Mouse (Mus musculus) bone marrow, adult 2 months (tissue): Measurements from ENCODE around the gene Magi2. TPM values are rescaled to one million over a fixed set of nuclear protein-coding genes. Genes with fewer than 3 reads are reported as not detected.

Source experiments
- H3K27ac ChIP-seq: fragments of 200-500 bp; 2 replicates; pipeline ENCODE4 v1.5.1; 2012; ENCODE audit warnings: low read depth, mild to moderate bottlenecking, control low read depth, inconsistent platforms, low read length; ENCODE audit not compliant: control insufficient read depth, poor library complexity, insufficient read depth
- H3K4me1 ChIP-seq: fragments of 200-500 bp; 2 replicates; pipeline ENCODE4 v1.6.1; 2011; ENCODE audit warnings: low read length; ENCODE audit not compliant: control insufficient read depth, insufficient read depth
- H3K4me3 ChIP-seq: fragments of 200-500 bp; replicated peaks from 2 replicates; pipeline ENCODE3; 2011; ENCODE audit warnings: mild to moderate bottlenecking, low read depth, low read length, control low read depth; ENCODE audit not compliant: control insufficient read depth
- CTCF ChIP-seq: fragments of 200-500 bp; IDR thresholded peaks from 2 replicates; pipeline ENCODE4 v1.5.1; 2011; ENCODE audit warnings: low read length, control low read depth; ENCODE audit not compliant: control insufficient read depth, insufficient read depth
- POLR2A ChIP-seq: fragments of 200-500 bp; IDR thresholded peaks from 2 replicates; pipeline ENCODE4 v1.6.1; 2011; ENCODE audit warnings: low read depth, mild to moderate bottlenecking, control low read depth, low read length, borderline replicate concordance; ENCODE audit not compliant: control insufficient read depth
- WGBS: fragments of 180-500 bp; shearing (Covaris S2); methylation state at CpG from one replicate; pipeline ENCODE4 v1.1.7; 2018; 5-methylcytosine and 5-hydroxymethylcytosine counted together
- polyA plus RNA-seq: library from polyadenylated mRNA; stranded (reverse); fragments of >200 nt; gene quantifications from 2 replicates; pipeline ENCODE4 v1.2.4, GENCODE M21; 2011; ENCODE audit warnings: low replicate concordance; ENCODE audit not compliant: missing spikeins, insufficient read depth, insufficient read length

Magi2 gene
- polyA plus RNA-seq, 1 experiment: 0.47 TPM

DNA sequence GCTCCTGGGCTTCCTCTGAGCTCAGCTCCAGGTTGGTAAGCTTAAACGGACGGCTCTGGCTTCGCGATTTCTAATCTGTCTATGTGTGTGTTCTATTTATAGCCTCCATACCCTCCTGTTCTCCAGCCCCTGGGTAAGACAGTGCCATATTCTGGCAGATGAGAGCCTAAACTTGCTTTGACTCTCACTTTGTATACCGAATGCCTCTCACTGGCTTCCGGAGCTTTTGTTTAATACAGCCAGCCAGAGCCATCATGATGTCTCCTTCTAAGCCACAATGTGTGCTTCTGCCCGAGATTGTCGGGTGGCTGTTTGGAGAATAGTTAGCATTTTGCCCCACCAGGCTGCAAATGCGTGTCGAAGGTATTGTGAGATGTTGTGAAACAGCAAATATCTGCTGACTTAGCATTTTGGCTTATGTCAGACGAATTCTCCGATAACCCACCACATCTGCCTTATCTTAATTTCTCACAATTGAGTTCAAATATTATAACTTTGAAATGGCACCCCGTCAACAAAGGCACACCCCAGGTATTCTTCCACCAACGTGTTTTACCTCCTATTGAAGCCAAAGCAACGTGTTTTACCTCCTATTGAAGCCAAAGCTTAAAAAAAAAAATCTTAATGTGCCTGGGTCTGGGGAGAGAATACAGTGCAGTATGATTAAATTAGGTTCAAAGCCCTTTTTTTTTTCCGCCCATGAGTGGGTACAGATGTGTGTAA is 681.3 kb downstream of the Magi2 start:
- TF ChIP-seq CTCF (no peak), POLR2A (no peak)
- H3K27ac ChIP-seq: no peak overlapping the region
- H3K4me3 ChIP-seq: no peak overlapping the region
- no peaks in the 10 kb centered on the region; the same call in 1 of the 2 replicates for H3K4me1 ChIP-seq
- 4% methylated on average over 16 of the region's 16 CpGs for WGBS

DNA sequence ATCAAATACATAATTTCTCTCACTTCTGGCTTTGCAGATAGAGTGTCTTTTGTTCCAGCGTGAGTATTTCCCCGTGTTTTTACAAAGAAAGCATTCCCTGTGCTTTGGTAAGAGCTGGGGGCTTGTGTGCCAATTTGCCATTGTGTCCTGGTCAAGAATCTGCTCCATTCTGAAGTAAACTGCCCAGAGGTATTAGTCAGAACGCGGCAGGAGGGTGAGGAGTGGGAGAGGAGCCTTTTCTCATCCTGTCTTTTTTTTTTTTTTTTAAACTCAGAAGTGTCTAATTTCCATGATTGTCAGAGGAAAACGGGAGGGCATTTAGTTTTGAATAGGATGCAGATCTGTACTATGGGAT is 681.8 kb downstream of the Magi2 start:
- 4% methylated on average over 5 of the region's 5 CpGs for WGBS
- no peak overlapping the region for H3K4me3 ChIP-seq
- TF ChIP-seq CTCF: no peak
- TF ChIP-seq POLR2A: no peak
- no peaks in the 10 kb centered on the region; the same call in 1 of the 2 replicates for H3K4me1 ChIP-seq
- H3K27ac ChIP-seq: no peak overlapping the region

DNA sequence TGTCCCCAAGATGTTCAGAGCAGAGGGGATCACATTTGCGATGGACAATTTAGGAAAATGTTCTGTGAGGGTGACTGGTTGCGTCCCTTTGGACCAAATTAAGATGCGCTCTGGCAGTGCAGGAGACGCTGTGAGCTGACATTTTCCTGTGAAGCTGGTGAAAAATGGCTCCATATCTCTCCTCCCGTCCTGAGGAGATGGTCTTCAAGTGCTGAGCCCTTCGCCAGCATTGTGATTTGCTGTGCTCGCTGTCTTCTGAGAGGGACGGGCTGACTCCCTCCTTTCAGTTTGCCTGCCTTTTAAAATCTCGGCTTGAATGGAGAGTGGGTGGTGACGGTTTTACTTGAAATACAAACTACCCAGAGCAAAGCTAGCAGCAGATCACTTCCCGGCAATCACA is 682.2 kb downstream of the Magi2 start:
- Histone ChIP-seq H3K4me1 (no peaks in the 10 kb centered on the region; the same call in 1 of the 2 replicates), H3K4me3 (no peak overlapping the region), H3K27ac (no peak overlapping the region)
- TF ChIP-seq POLR2A (no peak), CTCF (no peak)
- 18% methylated on average over 11 of the region's 11 CpGs for WGBS

DNA sequence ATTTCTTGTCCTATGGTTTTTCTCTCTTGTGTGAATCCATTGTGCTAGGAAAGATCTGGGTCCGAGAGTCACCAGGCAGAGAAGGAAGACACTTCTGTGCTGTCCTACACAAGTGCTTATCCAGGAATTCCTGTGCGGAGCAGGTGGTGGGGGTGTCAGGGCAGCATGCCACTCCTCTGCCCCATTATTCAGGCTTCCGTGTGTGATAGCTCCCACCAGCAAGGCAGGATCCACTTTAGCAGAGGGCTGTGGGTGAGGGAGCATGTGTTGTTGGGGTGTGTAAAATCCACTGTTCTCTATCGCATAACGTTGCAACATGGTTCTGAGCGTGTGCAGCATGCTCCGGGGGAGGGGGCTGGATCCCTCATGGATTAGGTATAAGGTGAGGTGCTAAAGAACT is 682.8 kb downstream of the Magi2 start:
- no peak for TF ChIP-seq CTCF
- no peak for TF ChIP-seq POLR2A
- Histone ChIP-seq H3K4me1 (no peaks in the 10 kb centered on the region; the same call in 1 of the 2 replicates), H3K4me3 (no peak overlapping the region), H3K27ac (no peak overlapping the region)
- 73% methylated on average over 7 of the region's 7 CpGs for WGBS

DNA sequence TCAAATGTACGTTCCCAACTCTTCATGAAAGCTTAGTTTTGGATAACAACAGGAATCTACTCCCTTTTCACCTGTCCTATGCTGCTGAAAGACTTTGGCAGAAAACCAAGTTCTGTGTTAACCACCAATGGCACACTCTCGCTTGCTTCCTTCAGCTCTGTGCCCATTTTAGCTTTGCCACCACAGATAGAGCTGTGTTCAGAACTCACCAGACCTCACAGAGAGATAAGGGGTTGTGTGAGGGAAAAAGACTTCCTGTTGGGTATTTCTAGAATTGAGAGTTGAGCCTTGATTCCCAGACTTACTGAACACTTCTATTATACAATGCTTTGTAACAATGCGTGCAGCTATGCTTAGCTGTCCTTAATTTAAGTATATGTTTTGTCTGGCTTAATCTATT is 705.3 kb downstream of the Magi2 start:
- Histone ChIP-seq H3K4me1 (no peaks in the 10 kb centered on the region), H3K4me3 (no peak overlapping the region), H3K27ac (no peak overlapping the region)
- WGBS: 11% methylated on average over 3 of the region's 3 CpGs
- no peak for TF ChIP-seq CTCF
- no peak for TF ChIP-seq POLR2A

DNA sequence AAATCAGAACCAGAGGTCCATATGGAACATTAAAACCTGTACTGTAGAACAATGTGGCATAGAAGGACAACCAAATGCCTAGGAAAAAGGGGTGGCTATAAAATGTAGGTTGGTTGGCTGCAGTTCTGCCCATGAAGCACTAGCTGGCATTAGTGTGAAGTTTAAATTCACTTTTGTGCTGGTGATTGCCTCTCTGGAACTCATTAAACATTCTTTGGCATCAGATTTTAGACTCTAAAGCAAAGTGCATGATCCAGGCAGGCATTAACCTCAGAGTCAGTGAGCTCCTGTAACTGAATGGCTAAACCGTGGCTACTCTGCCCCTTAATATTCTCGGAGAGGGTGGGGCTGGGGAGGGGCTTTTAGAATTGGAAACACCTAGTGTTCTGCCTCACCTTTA is 706.4 kb downstream of the Magi2 start:
- no peak overlapping the region for H3K4me3 ChIP-seq
- 69% methylated on average over 2 of the region's 2 CpGs for WGBS
- H3K27ac ChIP-seq: no peak overlapping the region
- H3K4me1 ChIP-seq: no peaks in the 10 kb centered on the region
- TF ChIP-seq POLR2A (no peak), CTCF (no peak)

DNA sequence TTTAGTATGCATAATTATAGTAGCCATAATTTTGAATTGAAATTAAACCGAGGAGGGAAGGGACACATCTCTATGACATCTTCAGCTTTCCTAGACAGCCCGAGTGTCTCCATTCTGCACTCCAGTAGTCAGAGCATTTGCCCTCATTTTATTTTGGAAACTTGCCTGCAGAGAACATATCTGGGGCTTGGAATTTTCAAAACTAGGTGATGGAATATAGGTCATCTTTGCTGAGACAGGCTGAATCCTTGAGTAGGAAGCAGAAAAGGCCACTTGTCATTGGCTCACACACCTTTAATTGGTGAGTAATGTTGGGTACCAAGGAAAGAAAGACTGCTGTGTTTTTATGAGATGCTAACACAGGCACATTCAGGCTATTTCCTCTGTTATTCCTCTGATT is 724.3 kb downstream of the Magi2 start:
- TF ChIP-seq POLR2A (no peak), CTCF (no peak)
- WGBS: 64% methylated on average over 2 of the region's 2 CpGs
- Histone ChIP-seq H3K4me1 (no peaks in the 10 kb centered on the region), H3K27ac (no peak overlapping the region), H3K4me3 (no peak overlapping the region)

DNA sequence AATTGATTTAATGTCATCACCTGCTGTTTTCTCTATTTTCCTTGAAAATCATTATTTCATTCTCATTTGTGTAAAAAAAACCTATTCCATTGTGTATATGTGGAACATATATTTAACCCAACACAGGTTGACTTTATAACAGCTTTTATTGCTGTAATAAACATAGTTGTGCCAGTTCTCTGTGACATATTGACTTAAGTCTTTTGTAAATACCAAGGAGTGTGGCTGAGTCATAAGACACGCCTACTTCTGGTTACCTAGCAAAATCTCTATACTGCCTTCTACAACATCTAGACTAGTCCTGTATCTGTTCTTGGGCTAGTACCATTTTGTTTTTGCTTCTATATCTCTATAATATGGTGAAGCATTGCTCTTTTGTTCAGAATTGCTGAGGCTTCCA is 737.3 kb downstream of the Magi2 start:
- Histone ChIP-seq H3K27ac (no peak overlapping the region), H3K4me3 (no peak overlapping the region), H3K4me1 (no peaks in the 10 kb centered on the region)
- WGBS: 80% methylated on average over 1 of the region's 1 CpGs
- TF ChIP-seq POLR2A (no peak), CTCF (no peak)

DNA sequence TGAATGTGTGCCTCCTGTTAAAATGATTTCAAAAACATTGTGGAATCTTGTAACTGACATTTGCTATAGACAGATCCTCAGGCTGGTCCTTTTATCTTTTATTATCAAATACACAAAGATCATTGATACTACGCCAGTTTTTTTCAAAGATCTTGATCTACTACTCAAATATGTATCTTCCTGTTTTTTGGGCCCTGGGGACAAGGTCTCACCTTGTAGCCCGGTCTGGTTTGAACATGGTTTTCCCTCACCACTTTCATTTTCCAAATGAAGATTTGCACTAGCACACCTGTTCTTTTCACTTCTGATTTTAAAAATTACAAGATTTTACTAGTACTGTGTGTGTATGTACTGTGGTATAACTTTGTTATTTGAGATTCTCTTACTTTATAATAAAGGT is 745.9 kb downstream of the Magi2 start:
- WGBS: 52% methylated on average over 2 of the region's 2 CpGs
- Histone ChIP-seq H3K4me1 (no peaks in the 10 kb centered on the region), H3K4me3 (no peak overlapping the region), H3K27ac (no peak overlapping the region)
- TF ChIP-seq CTCF: no peak
- no peak for TF ChIP-seq POLR2A
